Mouse (Mus musculus) heart, embryonic 14.5 days (tissue): ENCODE data around the gene A630001G21Rik. TPM values are rescaled to one million over a fixed set of nuclear protein-coding genes. Genes with fewer than 3 reads are reported as not detected.
A peak's percentile ranks its signal among the peaks of the same experiment; 100 is the strongest.

Experiments used
- ATAC-seq: fragments of 200-750 bp; cut with Nextera tagmentation; 2 replicates; pipeline ENCODE4 v1.8.0; 2017; ENCODE audit warnings: low read depth, moderate TSS enrichment; ENCODE audit not compliant: insufficient number of reproducible peaks, insufficient read depth, low FRiP score
- H3K27ac ChIP-seq, 2 experiments: fragments of 200-500 bp in 1 of 2; fragments of 300-500 bp in 1 of 2; sonication (generic) in 1 of 2; replicated peaks in 1 of 2; 2 replicates each; pipeline ENCODE4 v1.5.1; 2012 to 2014; ENCODE audit warnings: low read depth in 2 of 2, low read length in 2 of 2, control low read depth in 1 of 2, mild to moderate bottlenecking in 1 of 2, mixed read lengths in 1 of 2; ENCODE audit not compliant: control insufficient read depth in 1 of 2, insufficient read depth in 1 of 2
- H3K27me3 ChIP-seq: fragments of 300-500 bp; sonication (generic); 2 replicates; pipeline ENCODE4 v1.6.1; 2014; ENCODE audit warnings: mild to moderate bottlenecking, low read length, control low read depth; ENCODE audit not compliant: control insufficient read depth, insufficient read depth
- H3K36me3 ChIP-seq: fragments of 300-500 bp; sonication (generic); 2 replicates; pipeline ENCODE4 v1.6.1; 2014; ENCODE audit warnings: mild to moderate bottlenecking, control low read depth, low read length, mixed read lengths; ENCODE audit not compliant: control insufficient read depth, insufficient read depth
- H3K4me1 ChIP-seq, 2 experiments: fragments of 200-500 bp in 1 of 2; fragments of 300-500 bp in 1 of 2; sonication (generic) in 1 of 2; 2 replicates each; pipeline ENCODE4 v1.6.1; 2012 to 2014; ENCODE audit warnings: low read length in 2 of 2, control low read depth in 1 of 2, mixed read lengths in 1 of 2; ENCODE audit not compliant: control insufficient read depth in 2 of 2, insufficient read depth in 2 of 2
- H3K4me2 ChIP-seq: fragments of 300-500 bp; sonication (generic); 2 replicates; pipeline ENCODE4 v1.6.1; 2014; ENCODE audit warnings: mild to moderate bottlenecking, low read length
- H3K4me3 ChIP-seq, 2 experiments: fragments of 200-500 bp in 1 of 2; fragments of 300-500 bp in 1 of 2; sonication (generic) in 1 of 2; 2 replicates each; pipeline ENCODE4 v1.5.1; 2012 to 2014; ENCODE audit warnings: low read length in 2 of 2, mild to moderate bottlenecking in 2 of 2, control low read depth in 1 of 2, low read depth in 1 of 2, moderate library complexity in 1 of 2; ENCODE audit not compliant: control insufficient read depth in 1 of 2, insufficient read depth in 1 of 2
- H3K9ac ChIP-seq: fragments of 300-500 bp; sonication (generic); 2 replicates; pipeline ENCODE4 v1.6.1; 2014; ENCODE audit warnings: mild to moderate bottlenecking, low read length
- H3K9me3 ChIP-seq: fragments of 300-500 bp; sonication (generic); 2 replicates; pipeline ENCODE4 v1.6.1; 2016; ENCODE audit warnings: low read length, control low read depth; ENCODE audit not compliant: control insufficient read depth
- WGBS: fragments of 180-500 bp; shearing (Covaris S2); extraction: QIAGEN DNeasy Blood & Tissue Kit; methylation state at CpG from one replicate; pipeline ENCODE4 v1.1.7; 2014; 5-methylcytosine and 5-hydroxymethylcytosine counted together
- polyA plus RNA-seq: library from polyadenylated mRNA; unstranded; fragments of >200 nt; fragmentation: Nextera tagmentation; extraction: Ambion mirVana; gene quantifications from 2 replicates; pipeline ENCODE4 v1.2.1, GENCODE M21; 2014

A630001G21Rik gene
- polyA plus RNA-seq, 1 experiment from 2014 or later: 1.4 TPM

DNA sequence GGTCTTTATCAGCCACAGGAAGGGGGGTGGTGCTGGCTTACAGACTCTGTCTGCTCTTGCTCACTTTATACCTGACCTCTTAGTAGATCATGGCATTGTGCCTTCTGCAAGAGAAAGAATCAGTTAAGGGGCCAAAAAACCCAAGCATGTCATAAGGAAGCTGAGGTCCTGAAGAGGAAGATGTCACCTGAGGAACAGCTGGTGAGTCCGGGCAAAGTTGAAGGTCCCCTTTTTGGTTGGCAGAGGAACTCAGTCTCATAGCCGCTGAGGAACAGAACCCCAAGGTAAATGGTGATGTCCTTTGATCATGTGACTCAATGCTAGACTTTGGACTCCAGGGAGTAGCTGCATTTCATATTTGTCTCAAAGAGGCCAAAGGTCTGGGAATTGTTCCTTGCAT lies 71.7 kb downstream of the A630001G21Rik start:
- H3K27ac ChIP-seq: no peak overlapping the region
- H3K27me3 ChIP-seq: no peaks in the 10 kb centered on the region
- H3K4me1 ChIP-seq: peaks cover 5 to 9% of the 10 kb centered on the region in 2 experiments
- H3K9ac ChIP-seq: no peak overlapping the region
- H3K4me3 ChIP-seq: no peak overlapping the region
- H3K4me2 ChIP-seq: no peak overlapping the region
- H3K9me3 ChIP-seq: no peaks in the 10 kb centered on the region
- ATAC-seq: no peak
- no peaks in the 10 kb centered on the region for H3K36me3 ChIP-seq
- 88% methylated on average over 2 of the region's 2 CpGs for WGBS

DNA sequence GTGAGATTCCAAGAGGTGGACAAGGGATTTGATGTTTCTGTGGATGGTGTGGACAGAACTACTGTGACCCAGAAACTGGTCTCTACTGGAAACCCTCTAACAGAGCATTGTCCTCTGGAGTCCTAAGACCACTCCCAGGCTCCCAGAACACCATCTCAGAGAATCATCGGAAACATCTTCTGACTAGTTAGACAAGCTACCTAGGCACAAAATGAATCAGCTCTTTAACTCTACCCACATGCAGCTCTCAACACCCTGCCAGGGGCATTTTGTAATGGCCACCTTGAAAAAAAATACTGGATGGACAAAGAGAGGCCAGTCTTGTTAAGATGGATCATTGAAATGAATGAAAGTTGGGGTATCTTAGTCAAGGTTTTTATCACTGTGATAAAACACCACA lies 72.9 kb downstream of the A630001G21Rik start:
- H3K4me2 ChIP-seq: no peak overlapping the region
- no peak overlapping the region for H3K9ac ChIP-seq
- H3K4me1 ChIP-seq: peaks cover 5 to 9% of the 10 kb centered on the region in 2 experiments
- no peaks in the 10 kb centered on the region for H3K9me3 ChIP-seq
- H3K27me3 ChIP-seq: no peaks in the 10 kb centered on the region
- 90% methylated on average over 1 of the region's 1 CpGs for WGBS
- H3K36me3 ChIP-seq: no peaks in the 10 kb centered on the region
- ATAC-seq: no peak
- no peak overlapping the region for H3K27ac ChIP-seq
- H3K4me3 ChIP-seq: no peak overlapping the region

GRCm38 (mm10) chr1:85703245-85704186 lies 74.9 kb downstream of the A630001G21Rik start:
- H3K27me3 ChIP-seq: no peaks in the 10 kb centered on the region
- H3K9me3 ChIP-seq: no peaks in the 10 kb centered on the region
- H3K9ac ChIP-seq: peak overlapping the region; percentile 39; the same call in 1 of the 2 replicates
- WGBS: 5% methylated on average over 22 of the region's 22 CpGs
- H3K4me2 ChIP-seq: peak overlapping the region; percentile 60
- no peaks in the 10 kb centered on the region for H3K36me3 ChIP-seq
- ATAC-seq: peak; percentile 95
- peak overlapping the region; percentile 27 to 48 for H3K4me3 ChIP-seq
- H3K4me1 ChIP-seq: peaks cover 2 to 9% of the 10 kb centered on the region in 2 experiments
- peak overlapping the region; percentile 95 to 99 for H3K27ac ChIP-seq

GRCm38 (mm10) chr1:85702531-85702930 lies 75.9 kb downstream of the A630001G21Rik start:
- no peaks in the 10 kb centered on the region for H3K9me3 ChIP-seq
- no peaks in the 10 kb centered on the region for H3K36me3 ChIP-seq
- peaks cover 2 to 9% of the 10 kb centered on the region in 2 experiments for H3K4me1 ChIP-seq
- peak overlapping the region; percentile 44 to 95 for H3K27ac ChIP-seq
- 75% methylated on average over 4 of the region's 4 CpGs for WGBS
- no peak overlapping the region for H3K4me2 ChIP-seq
- H3K27me3 ChIP-seq: no peaks in the 10 kb centered on the region
- H3K9ac ChIP-seq: no peak overlapping the region
- no peak overlapping the region for H3K4me3 ChIP-seq
- ATAC-seq: no peak

- peaks cover 0 to 10% of the 10 kb centered on the region in 2 experiments; a peak in 2 of 4 replicates for H3K4me1 ChIP-seq
- 72% methylated on average over 4 of the region's 4 CpGs for WGBS
These were observed 80.5 kb downstream of the A630001G21Rik start for GRCm38 (mm10) chr1:85697721-85698493.

GRCm38 (mm10) chr1:85695646-85696045 lies 82.8 kb downstream of the A630001G21Rik start:
- Histone ChIP-seq H3K27me3 (no peaks in the 10 kb centered on the region), H3K27ac (no peak overlapping the region), H3K4me3 (no peak overlapping the region), H3K4me1 (peaks cover 0 to 6% of the 10 kb centered on the region in 2 experiments; a peak in 2 of 4 replicates), H3K9me3 (no peaks in the 10 kb centered on the region), H3K4me2 (no peak overlapping the region), H3K9ac (no peak overlapping the region), H3K36me3 (no peaks in the 10 kb centered on the region)
- ATAC-seq: no peak
- 68% methylated on average over 3 of the region's 3 CpGs for whole genome bisulfite sequencing

More at GRCm38 (mm10) chr1:85697721-85698493, 80.5 kb downstream of the A630001G21Rik start:
- no peak for ATAC-seq
- no peaks in the 10 kb centered on the region for H3K36me3 ChIP-seq
- H3K9me3 ChIP-seq: no peaks in the 10 kb centered on the region
- H3K4me3 ChIP-seq: no peak overlapping the region
- no peak overlapping the region for H3K9ac ChIP-seq
- H3K27me3 ChIP-seq: no peaks in the 10 kb centered on the region
- H3K4me2 ChIP-seq: no peak overlapping the region
- H3K27ac ChIP-seq: no peak overlapping the region

DNA sequence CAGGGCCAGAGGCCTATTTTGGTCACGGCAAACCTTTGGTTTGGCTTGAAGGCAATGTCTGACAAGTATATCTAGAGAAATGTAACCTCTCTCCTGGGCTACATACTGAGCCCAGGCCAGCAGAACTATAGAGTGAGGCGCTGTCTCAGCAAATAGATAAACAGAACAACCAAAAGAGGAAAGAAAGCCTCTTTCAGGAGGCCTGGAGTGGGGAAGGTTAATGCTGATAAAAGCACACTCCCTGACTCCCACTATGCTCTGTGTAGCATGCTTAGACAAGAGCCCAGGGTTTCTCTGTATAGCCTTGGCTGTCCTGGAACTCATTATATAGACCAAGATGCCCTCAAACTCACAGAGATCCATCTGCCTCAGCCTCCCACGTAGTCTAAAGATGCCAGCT lies 85.2 kb downstream of the A630001G21Rik start:
- no peak overlapping the region for H3K27ac ChIP-seq
- ATAC-seq: peak; percentile 50; the same call in 1 of the 2 replicates
- 50% methylated on average over 3 of the region's 3 CpGs for WGBS

More for the DNA sequence above, 85.2 kb downstream of the A630001G21Rik start:
- Histone ChIP-seq H3K4me3 (no peak overlapping the region), H3K9ac (no peak overlapping the region), H3K36me3 (no peaks in the 10 kb centered on the region), H3K4me1 (peaks cover 0 to 6% of the 10 kb centered on the region in 2 experiments; a peak in 1 of 4 replicates), H3K9me3 (no peaks in the 10 kb centered on the region), H3K4me2 (no peak overlapping the region), H3K27me3 (no peaks in the 10 kb centered on the region)
